ENCODE assay signal across 7 mouse cellular contexts in genomic region chr16:75766388-75767249, GRCm38 (mm10). TPM values are rescaled to one million over a fixed set of nuclear protein-coding genes. Genes with fewer than 3 reads are reported as not detected.
DNase-seq lines count a peak whose midpoint lies in the region; ATAC-seq lines count a peak whose summit lies in the region.

Gene Hspa13 (minus strand): TSS chr16:75767104.

- under 1% methylated on average over 51 of the region's 51 CpGs for WGBS in intestine, embryonic 16.5 days
- WGBS in midbrain, embryonic 11.5 days, result under 1% methylated on average over 51 of the region's 51 CpGs

- peak within 1 kb of the TSS; percentile 77 for H3K27ac ChIP-seq in intestine, embryonic 16.5 days (ENCODE audit: low read length)
- peak within 1 kb of the TSS; percentile 72; the same call in 1 of the 2 replicates for H3K27ac ChIP-seq in midbrain, embryonic 11.5 days (ENCODE audit: low read depth, low read length)

- H3K4me1 ChIP-seq in intestine, embryonic 16.5 days (ENCODE audit: control insufficient read depth, insufficient read depth, low read length), result no peaks in the 10 kb centered on the region; the same call in 1 of the 2 replicates
- H3K4me1 ChIP-seq in midbrain, embryonic 11.5 days (ENCODE audit: control insufficient read depth, insufficient read depth, low read length), result no peaks in the 10 kb centered on the region

- intact Hi-C loops in left cerebral cortex, postnatal 36 days (cut with DNase I), result loop anchor here (5.0 kb wide), 1 partner anchor 606 kb away; the partner anchor contains the start of gene Nrip1

- peak; percentile 98 for DNase-seq in adrenal gland, adult 8-10 months
- DNase-seq in embryo, embryonic 9.5 days (ENCODE audit: extremely low spot score), result peak; percentile 96
- DNase-seq in gastrocnemius, postnatal 4 days (ENCODE audit: low spot score in 2 of 2), result peak; percentile 89 to 95
- peak; percentile 98 to 99 for DNase-seq in left cerebral cortex, postnatal 36 days (ENCODE audit: low spot score in 2 of 2)
- DNase-seq in midbrain, embryonic 11.5 days (ENCODE audit: low spot score, missing footprints), result peak; percentile 99
- peak; percentile 92 for DNase-seq in skeletal muscle tissue, adult 2 months (ENCODE audit: low read depth, low spot score)

- no peaks in the 10 kb centered on the region for H3K27me3 ChIP-seq in intestine, embryonic 16.5 days (replicated peaks; ENCODE audit: control insufficient read depth, insufficient read depth, low read length)
- no peaks in the 10 kb centered on the region for H3K27me3 ChIP-seq in midbrain, embryonic 11.5 days (ENCODE audit: control insufficient read depth, insufficient read depth, low read length)

- no peaks in the 10 kb centered on the region for H3K9me3 ChIP-seq in intestine, embryonic 16.5 days (ENCODE audit: control insufficient read depth, low read length)
- H3K9me3 ChIP-seq in midbrain, embryonic 11.5 days (ENCODE audit: control insufficient read depth, low read length), result no peaks in the 10 kb centered on the region

- peak within 1 kb of the TSS; percentile 65 for H3K4me3 ChIP-seq in intestine, embryonic 16.5 days (ENCODE audit: low read length)
- peak within 1 kb of the TSS; percentile 66 for H3K4me3 ChIP-seq in midbrain, embryonic 11.5 days (ENCODE audit: low read depth, low read length)

- 0 out of 2 replicates have a peak, but pooled peaks cover 3% of the 10 kb centered on the region for H3K36me3 ChIP-seq in intestine, embryonic 16.5 days (ENCODE audit: control insufficient read depth, insufficient read depth, low read length)
- H3K36me3 ChIP-seq in midbrain, embryonic 11.5 days (ENCODE audit: control insufficient read depth, insufficient read depth, low read length), result peaks cover 3% of the 10 kb centered on the region; the same call in 1 of the 2 replicates

- peak within 1 kb of the TSS; percentile 53 for H3K4me2 ChIP-seq in intestine, embryonic 16.5 days (ENCODE audit: low read depth, low read length)
- peak within 1 kb of the TSS; percentile 63 for H3K4me2 ChIP-seq in midbrain, embryonic 11.5 days

- peak; percentile 99 for ATAC-seq in intestine, embryonic 16.5 days
- peak; percentile 98 for ATAC-seq in midbrain, embryonic 11.5 days (ENCODE audit: low FRiP score)

- peak within 1 kb of the TSS; percentile 71 for H3K9ac ChIP-seq in intestine, embryonic 16.5 days (ENCODE audit: low read depth, low read length)
- H3K9ac ChIP-seq in midbrain, embryonic 11.5 days (ENCODE audit: low read length), result peak within 1 kb of the TSS; percentile 71

RNA-seq across cellular contexts. Expression of gene Hspa13, which starts in this region (rescaled TPM):
- total RNA-seq in adrenal gland, adult 8-10 months (2022), result 10 to 100 TPM; 53.4 to 62.6 (median 56.3) TPM
- 10 to 100 TPM; 18.2 to 20.6 TPM for total RNA-seq in gastrocnemius, postnatal 4 days (2021)
- polyA plus RNA-seq in intestine, embryonic 16.5 days (2015; fragmentation: Nextera tagmentation; extraction: Ambion mirVana), result 20.6 and 21.1 TPM in 2 replicates
- total RNA-seq in left cerebral cortex, postnatal 36 days (2021), result 10 to 100 TPM; 34.5 to 36.6 TPM
- 42.8 and 48.7 TPM in 2 replicates for polyA plus RNA-seq in midbrain, embryonic 11.5 days (2014; fragmentation: Nextera tagmentation; extraction: Ambion mirVana)

Comparison
In these comparisons a context has a peak if more than half of its experiments do, and no peak if none do; other contexts are left out.
1. Peak in every context shown above with its lines: DNase-seq, ATAC-seq, H3K4me3 ChIP-seq and H3K27ac ChIP-seq.